Mouse (Mus musculus) urinary bladder, adult 2 months (tissue): ENCODE measurements around the gene Appl2. TPM values are rescaled to one million over a fixed set of nuclear protein-coding genes. Genes with fewer than 3 reads are reported as not detected.
A peak's percentile ranks its signal among the peaks of the same experiment; 100 is the strongest.
"Not testable (repeated sequence)": the region's sequence is repeated elsewhere in the genome, so short reads cannot be mapped to it uniquely, and the experiment has no call there.

Experiments used
- DNase-seq: peaks from one replicate; pipeline ENCODE4 v3.0.0; 2022; ENCODE audit warnings: low spot score
- polyA plus RNA-seq: library from polyadenylated mRNA; depleted of rRNA; stranded (reverse); fragments of >200 nt; gene quantifications from 2 replicates; pipeline ENCODE4 v1.2.3, GENCODE M21; 2012; rRNA removed

Appl2 gene
- 33.1 and 49.3 TPM in 2 replicates for polyA plus RNA-seq

DNA sequence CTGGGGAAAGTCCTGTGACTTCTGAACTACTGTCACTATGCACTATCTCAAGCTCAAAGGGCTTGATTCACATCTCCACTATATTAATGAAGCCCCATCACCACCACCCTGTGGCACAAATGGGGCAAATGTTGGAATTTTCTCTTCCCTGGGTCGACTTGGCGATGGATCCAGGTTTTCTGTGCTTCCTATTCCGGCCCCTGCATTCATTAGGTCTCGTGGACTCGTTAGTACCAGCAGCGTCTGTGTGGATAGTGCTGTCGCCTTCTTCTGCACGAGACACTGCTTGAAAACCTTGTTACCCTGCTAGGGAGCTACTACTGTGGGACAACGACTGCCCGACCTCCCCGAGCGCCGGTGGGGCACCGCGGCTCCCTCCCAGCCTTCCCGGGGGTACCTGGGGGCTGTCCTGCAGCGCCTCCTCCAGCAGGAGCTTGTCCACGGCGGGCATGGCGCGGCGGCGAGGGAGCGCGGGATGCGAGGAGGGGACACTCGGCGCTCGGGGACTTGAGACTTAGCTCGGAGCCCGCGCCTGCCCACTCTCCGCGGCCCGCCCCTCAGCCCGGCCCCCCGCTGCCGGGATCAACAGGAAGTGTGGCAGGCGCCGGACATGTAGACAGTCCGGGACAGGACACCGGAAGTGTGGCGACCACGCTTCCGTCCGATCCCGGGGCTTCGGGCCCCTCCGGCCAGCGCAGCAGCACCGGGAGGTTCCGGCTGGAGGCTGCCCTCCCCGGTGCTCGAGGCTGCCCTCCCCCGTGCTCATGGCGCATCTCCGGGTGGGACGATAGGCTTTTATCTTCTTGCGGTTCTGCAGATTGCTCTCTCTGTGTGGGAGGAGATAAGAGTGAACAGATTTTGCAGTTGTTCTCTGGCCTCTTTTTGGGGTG lies at the start of gene Appl2:
Gene Appl2 (minus strand): TSS at position 608 of the 890 bp plus-strand sequence.
- peak; percentile 90 for DNase-seq

DNA sequence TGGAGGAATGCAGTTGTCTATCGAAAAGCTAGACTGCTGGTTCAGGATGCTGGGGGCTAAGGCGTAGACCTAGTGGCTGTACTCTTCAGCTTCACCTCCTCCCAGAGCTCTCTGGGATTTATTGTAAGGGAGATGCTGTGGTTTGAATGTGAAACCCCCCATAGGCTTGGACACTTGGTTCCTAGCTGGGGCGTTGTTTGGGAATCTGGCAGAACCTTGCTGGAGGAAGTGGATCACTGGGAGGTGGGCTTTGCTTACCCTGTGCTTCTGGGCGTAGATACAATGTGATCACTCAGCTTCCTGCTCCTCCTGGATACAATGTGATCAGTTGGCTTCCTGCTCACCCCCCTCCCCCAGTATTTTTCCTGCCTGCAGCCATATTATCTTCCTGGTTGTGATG lies 47.7 kb upstream of the Appl2 start:
- DNase-seq = no peak

DNA sequence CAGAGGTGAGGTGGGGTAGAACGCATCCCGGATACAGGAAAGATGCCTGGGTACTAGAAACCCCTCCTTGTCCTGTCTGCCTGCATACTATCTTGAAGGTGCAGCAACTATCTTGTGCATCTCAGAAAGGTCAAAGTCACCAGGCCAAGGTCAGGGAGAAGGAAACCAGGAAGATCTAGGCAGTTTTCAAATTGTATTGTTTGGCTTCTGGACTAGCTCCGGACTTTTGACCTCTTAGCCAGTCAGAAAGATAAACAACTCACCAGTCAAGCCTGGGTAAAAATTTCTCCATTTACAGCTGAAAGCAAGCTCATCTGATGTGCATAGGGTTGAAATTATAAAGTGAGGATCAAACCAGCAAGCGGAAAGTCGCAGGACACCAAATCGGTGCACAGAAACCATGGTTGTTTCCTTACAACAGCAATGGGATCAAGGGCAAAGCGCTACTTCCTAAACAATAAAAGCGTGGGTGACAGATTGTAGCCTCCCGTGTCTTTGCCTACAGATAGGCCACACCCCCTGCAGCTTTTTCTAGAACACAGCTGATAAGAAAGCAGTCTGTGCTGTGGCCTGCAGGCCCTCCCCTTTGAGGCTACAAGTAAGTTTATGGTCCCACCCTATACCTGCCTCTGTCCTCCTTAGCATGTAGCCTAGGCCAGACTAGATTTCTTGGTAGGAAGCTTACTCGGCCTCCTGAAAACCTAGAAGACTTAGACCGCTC lies 43.8 kb upstream of the Appl2 start:
- no peak for DNase-seq

DNA sequence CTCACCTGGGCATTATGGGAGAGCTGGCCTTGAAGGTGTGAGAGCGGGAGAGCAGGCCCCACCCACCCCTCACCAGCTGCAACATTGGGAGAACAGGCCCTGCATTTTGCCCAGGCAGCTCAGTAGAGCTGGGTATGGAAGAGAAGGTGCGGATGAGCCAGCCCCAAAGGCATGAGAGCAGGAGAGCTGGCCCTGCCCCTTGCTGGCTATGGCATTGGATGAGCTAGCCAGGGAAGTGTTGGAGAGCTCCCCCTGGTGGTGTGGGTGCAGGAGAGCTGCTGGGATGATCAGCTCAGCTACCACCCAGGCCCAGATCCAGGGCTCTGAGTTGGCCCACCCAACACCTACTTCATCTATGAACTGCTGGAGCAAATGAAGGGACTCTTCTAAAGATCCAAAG lies 39.7 kb upstream of the Appl2 start:
- no peak for DNase-seq

DNA sequence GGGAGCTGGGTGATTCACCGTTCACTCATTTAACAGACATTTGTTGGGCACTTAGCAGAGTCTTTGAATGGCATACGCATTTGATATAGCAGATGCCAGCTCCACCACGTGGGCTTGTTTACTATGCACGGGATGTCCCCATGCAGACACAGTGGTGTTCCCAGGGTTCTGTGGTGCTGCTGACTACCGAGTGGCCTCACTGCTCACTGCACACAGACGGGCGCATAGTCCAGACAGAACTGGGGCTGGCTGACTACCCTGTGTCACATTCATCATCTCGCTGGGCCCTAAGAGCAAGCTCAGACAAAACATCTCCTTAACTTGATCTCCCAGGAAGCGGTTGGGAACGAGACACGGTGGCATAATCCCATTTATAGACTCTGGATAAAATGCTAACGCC lies 32.8 kb upstream of the Appl2 start:
- no peak for DNase-seq

DNA sequence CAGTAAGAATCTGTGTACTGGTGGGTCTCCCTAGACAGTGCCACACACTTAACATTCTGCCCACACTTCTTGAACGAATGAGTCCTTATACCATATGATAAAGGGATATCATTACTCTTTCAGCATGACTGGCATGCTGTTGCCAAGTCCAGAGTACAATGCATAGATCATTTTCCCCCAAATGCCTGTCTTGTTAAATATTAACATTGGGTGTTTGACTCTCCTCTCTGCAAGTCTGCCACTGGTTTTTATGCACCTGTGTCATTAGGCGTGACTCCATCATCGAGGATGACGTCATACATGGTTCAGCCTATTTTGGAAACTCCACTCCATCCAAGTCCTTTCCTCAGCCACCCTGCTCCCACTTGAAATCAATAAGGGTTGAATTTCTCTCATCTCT lies 18.0 kb upstream of the Appl2 start:
- no peak for DNase-seq

DNA sequence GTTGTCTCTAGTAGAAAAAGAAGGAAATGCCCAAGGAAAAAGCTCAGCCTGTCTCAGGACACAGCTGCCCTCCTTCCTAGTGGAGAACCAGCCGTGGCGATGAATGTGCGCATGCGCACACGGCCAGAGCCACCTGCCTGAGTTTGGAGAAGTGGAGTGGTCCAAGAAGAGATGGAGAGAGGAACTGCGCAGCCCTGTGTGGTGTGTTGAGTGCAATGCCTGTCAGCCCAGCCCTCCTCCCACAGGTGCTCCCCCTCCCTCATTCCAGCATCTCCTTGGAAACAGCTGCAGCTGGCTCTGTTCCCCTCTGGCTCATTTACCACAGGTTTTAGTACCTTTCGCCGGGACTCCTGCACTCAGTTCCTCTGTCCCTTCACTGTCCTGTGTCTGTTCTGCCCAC lies 13.4 kb upstream of the Appl2 start:
- no peak for DNase-seq

DNA sequence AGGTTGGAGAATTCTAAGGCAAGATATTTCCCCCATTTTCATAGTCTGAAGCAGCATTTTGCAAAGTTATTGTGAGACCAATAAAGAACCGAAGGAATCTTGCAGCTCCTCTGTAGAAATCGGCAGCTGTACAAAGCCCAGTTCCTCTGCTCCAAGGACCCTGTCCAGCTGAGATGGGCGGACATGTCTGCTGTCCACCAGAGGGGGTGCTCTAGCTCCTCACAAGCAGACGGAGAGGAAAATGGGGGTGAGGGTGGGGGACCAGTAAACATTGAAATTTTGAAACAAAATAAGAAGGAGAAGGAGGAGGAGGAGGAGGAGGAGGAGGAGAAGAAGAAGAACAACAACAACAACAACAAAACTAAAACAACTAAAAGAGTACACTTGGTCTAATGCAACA lies 12.1 kb upstream of the Appl2 start:
- no peak for DNase-seq

DNA sequence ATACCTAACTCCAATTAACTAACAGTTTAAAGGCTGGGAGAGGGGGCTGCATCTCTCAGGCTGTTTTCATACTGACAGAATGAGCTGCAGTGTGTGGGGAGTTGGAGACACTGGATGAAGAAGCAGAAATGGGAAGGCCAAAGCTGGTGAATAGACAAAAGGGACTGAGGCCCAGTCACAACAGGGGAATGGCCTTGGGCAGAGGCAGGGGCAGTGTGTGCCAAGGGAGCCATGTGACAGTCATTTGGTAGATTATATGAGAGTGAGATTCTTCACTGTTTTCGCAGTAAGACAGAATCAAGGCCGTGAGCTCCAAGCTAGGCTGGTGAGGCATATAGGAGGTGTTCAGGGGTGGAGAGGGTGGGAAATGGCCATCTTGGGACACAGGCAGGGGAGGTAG lies 6.1 kb upstream of the Appl2 start:
- DNase-seq = no peak

DNA sequence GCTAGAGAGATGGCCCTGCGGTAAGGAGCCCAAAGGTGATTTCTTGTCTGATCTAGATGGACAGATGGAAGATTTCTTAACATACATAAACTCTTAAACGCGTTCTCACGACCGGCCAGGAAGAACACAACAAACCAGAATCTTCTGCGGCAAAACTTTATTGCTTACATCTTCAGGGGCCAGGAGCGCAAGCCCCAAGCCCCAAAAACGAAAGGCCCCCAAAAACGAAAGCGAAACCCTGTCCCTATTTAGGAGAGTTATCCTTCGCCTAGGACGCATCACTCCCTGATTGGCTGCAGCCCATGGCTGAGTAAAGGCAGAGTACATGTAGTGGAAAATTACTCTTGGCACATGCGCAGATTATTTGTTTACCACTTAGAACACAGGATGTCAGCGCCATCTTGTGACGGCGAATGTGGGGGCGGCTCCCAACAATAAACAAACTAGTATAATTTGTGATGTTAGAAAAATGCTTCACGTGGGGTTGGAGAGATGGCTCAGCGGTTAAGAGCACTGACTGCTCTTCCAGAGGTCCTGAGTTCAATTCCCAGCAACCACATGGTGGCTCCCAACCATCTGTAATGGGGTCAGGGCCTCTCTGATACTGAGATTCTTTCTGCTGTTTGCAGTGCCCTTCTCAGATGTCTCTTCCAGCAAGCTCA lies 3.8 kb upstream of the Appl2 start:
- DNase-seq = not testable (repeated sequence)

DNA sequence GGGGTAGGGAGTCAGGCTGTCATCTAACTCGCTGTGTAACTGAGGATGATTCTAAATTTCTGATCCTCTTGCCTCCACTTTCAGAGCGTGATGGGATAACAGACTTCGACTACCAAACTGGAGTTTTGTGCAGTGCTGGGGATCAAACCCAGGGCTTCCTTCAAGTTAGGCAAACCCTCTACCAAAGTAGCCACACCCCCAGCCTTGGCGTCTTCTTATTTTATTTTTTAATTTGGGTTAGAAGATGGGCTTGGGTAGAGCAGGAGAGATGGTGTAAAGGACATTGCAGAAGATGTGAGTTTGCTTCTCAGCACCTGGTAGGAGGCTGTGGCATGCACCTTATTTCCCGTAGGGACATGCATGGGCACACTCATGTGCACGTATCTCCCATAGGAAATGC lies 499 bp upstream of the Appl2 start:
- no peak for DNase-seq

DNA sequence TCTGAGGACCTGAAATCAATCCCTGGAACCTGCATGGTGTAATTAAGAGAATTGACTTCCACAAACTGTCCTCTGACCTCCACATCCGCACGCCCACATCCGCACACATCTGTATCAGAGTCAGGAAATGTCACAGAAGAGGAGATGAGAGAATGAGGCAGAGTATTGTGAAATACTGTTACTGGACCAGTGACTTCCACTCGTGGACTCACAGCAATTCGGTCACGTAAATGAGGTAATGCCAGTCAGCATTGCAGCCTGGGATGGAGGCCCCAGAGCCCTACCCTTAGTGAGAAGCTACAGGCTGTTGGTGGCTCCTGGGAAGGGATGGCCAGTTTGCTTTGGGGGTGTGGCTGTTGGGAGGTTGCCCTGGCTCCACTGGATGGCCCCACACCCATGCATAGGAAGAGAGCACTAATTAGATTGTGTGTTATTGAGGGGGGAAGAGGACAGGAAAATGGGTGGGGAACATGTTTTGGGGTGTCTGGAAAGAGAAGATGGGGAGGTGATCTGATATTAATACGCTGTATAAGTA lies 2.1 kb downstream of the Appl2 start:
- no peak for DNase-seq

DNA sequence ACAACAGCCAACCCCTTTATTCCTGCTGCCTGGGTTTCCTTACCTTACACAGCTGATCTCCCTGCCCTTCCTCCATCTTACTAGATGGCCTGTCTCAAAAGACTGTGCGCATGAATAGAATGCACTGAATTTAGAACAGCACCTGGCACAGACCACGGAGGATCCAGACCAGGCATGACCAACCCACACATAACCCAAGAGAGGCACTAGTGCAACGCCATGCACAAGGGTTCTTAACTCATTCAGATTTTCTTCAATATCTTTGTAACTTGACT lies 2.9 kb downstream of the Appl2 start:
- no peak for DNase-seq

DNA sequence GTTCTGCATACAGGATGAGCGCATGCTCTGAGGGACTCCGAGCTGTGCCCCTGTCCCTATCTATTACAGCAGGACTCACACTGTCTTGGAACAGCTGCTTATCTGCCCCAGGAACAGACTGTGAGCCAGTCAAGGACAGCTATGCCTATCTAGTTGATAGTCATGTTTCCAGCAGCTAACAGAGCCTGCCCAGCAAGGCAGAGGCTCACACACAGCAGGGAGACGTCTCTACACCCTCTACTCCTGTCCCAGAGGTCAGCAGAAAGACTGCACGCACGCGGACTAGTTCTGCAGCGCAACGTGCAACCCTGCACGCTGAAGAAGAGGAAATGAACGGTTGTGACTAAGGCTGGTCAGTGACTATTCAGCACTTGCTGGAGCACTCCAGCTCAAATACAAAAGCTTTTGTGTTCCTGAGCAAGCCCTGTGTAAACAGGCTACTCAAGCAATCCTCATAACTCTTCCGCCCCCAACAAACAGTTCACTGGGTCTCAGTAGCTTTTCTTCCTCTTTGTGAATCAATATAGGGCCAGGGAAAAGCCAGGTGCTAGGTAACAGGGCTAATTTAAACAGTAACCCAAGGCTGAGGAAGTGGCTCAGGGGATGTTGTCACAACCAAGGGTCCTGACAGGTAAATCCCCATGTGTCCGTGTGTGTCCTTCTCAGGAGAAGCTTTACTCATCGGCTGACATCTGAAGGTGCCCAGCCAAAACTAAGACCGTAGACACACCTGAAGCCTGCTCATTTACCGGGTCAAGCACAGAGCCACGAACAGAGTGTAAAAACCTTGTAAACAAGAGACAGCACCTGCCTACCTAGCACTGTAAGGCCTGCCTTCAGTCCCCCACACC lies 3.4 kb downstream of the Appl2 start:
- DNase-seq = no peak

DNA sequence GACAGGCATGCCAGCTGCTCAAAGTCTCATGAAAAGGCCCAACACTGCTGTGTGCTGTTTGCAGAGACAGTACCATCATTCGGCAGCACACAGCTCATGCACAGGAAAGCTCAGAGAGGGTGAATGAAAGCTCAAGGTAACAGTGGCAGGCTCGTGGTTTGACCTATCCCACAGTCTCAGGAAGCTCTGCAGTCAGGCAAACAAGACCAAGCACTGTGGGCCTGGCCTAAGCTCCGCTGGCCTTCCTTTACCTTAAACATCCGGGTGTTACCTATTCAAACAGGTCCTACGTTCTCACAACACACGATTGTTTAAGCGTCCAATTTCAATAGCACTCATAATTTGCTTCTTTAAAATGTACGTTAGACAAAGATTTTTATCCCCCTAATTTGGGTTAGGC lies 4.4 kb downstream of the Appl2 start:
- no peak for DNase-seq

DNA sequence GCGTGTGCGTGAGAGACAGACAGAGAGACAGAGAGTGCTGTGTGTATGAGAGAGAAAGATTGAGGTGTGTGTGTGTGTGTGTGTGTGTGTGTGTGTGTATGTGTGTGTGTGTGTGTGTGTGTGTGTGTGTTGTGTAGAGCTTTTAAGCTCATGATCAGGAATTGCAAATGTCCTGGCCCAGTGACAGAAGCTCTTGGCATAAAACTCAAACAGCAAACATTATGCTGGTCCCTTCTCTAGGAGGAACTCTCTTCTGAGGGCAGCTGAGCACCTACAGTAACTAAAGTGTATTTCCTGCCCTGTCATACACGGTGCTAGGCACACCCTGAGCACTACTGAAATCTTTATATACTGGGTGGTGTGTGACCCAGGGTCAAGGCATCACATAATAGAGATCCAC lies 6.9 kb downstream of the Appl2 start:
- DNase-seq = peak; percentile 5

DNA sequence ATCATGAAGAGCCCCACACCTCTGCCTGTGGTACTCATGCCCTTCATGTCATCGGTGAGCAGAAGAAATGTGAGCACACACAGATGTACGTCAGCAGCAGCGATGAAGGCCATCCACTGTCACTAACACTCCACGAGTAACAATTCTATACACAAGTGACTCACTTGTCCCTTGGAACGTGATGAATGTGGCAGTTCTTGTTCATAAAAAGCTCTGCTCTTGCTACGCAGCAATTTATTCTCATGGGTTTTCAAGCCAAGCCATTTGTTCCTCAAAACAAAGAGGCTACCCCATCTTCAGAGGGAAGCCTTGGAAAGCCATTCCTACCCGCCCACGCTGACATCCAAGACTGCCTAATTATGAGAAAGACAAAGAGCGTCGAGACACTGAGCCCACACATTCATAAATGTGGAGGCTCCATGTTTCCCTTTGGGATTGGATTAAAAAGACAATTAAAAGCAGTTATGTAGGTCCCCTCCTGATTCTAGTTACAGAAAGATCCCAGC lies 8.6 kb downstream of the Appl2 start:
- no peak for DNase-seq

DNA sequence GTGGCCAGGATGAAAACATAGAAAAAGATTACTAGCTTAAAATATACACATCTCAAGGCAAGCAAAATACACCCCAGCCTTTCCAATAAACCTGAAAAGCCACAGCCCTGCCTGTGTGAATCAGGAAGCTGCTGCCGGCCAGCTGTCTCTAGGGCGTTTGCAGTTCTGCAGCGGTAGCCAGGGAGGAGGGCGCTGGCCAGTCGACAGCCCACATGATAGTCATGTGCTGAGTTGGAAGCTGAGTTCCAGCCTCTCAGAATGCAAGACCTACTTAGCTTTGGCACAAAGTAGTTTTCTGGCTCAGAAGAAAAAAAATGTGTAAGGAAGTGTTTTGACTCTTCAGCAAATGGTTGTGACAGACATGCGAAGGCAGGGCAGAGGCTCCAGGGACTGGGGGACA lies 11.2 kb downstream of the Appl2 start:
- DNase-seq = no peak

DNA sequence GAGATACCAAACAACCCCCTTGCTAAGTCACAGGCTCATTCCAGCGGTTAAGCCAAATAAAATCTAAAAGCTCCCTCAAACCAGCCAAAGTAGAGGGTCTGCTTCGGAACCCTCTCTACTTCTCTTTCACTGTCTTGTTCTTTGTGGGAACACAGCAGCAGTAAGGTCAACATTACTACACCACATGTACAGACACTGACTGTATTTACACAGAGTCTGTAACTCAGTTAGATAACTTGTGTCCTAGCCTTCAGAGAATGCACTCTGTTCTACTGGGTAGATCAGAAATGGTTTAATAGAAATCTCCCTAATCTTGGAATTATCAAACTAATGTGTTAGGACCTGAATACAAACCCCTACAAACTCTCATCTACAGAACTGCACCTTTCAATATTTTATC lies 12.3 kb downstream of the Appl2 start:
- no peak for DNase-seq

DNA sequence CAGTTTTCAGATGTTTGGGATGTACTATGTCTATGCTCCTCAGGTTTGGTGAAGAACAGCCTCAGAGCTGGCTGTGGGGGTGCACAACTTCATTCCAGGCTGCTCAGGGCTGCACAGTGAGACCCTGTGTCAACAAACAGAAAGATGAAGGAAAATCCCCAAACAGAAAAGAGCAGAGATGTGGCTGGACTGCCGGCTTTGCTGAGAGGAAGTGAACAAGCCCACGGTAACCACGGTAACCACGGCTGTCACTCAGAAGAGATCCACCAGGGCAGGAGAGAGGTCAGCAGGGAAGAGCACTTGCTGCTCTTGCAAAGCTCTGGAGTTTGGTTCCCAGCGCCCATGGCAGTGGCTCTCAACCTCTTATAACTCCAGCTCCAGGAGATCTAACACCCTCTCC lies 14.1 kb downstream of the Appl2 start:
- DNase-seq = no peak

DNA sequence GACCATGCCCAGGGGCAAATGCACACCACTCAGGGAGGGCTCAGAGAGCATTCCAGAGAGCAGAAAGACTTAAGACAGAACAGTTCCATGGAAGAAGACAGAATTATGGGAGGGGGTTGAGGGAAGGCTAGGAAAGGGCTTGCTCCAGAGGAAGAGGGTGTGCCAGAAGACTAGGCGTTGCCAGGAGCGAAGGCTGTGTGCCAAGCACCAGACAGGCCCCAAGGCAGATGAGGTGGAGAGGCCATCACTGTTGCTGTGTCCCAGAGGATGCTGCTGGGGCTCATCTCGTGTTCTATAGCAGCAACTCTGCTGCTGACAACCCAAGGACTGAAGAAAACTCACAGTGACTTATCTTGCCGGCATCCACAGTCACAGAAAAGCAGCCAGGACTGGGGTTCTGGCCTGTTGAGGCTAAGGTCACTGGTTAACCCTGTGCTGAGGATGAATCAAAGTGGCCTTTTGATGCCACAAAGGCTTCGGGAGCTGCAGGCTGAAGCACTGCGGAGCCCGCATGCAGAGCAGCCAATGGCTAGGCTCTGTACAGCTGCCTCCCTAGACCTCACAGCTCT lies 15.6 kb downstream of the Appl2 start:
- DNase-seq = no peak
